Mouse (Mus musculus) liver, embryonic 15.5 days (tissue): ENCODE data around the gene Stmn1. TPM values are rescaled to one million over a fixed set of nuclear protein-coding genes. Genes with fewer than 3 reads are reported as not detected.
A peak's percentile ranks its signal among the peaks of the same experiment; 100 is the strongest.
"Not testable (repeated sequence)": the region's sequence is repeated elsewhere in the genome, so short reads cannot be mapped to it uniquely, and the experiment has no call there.

Experiments
- ATAC-seq: fragments of 200-750 bp; cut with Nextera tagmentation; 2 replicates; pipeline ENCODE4 v1.8.0; 2017; ENCODE audit warnings: moderate number of reproducible peaks, mild to moderate bottlenecking, moderate library complexity; ENCODE audit not compliant: insufficient read depth
- H3K27ac ChIP-seq: fragments of 300-500 bp; sonication (generic); replicated peaks from 2 replicates; pipeline ENCODE4 v1.5.1; 2015; ENCODE audit warnings: mild to moderate bottlenecking, inconsistent platforms
- H3K27me3 ChIP-seq: fragments of 300-500 bp; sonication (generic); 2 replicates; pipeline ENCODE4 v1.6.1; 2015; ENCODE audit warnings: mild to moderate bottlenecking, inconsistent platforms
- H3K36me3 ChIP-seq: fragments of 300-500 bp; sonication (generic); replicated peaks from 2 replicates; pipeline ENCODE4 v1.6.1; 2015; ENCODE audit warnings: moderate library complexity, mild to moderate bottlenecking, inconsistent platforms
- H3K4me1 ChIP-seq: fragments of 300-500 bp; sonication (generic); replicated peaks from 2 replicates; pipeline ENCODE4 v1.6.1; 2015; ENCODE audit warnings: inconsistent platforms
- H3K4me2 ChIP-seq: fragments of 300-500 bp; sonication (generic); 2 replicates; pipeline ENCODE4 v1.6.1; 2015; ENCODE audit warnings: moderate library complexity, mild to moderate bottlenecking, inconsistent platforms
- H3K4me3 ChIP-seq: fragments of 300-500 bp; sonication (generic); replicated peaks from 2 replicates; pipeline ENCODE4 v1.5.1; 2015; ENCODE audit warnings: mild to moderate bottlenecking, inconsistent platforms
- H3K9ac ChIP-seq: fragments of 300-500 bp; sonication (generic); 2 replicates; pipeline ENCODE4 v1.6.1; 2015; ENCODE audit warnings: moderate library complexity, mild to moderate bottlenecking, inconsistent platforms
- H3K9me3 ChIP-seq: fragments of 300-500 bp; sonication (generic); replicated peaks from 2 replicates; pipeline ENCODE4 v1.6.1; 2016; ENCODE audit warnings: inconsistent platforms
- WGBS: fragments of 180-500 bp; shearing (Covaris S2); methylation state at CpG from one replicate; pipeline ENCODE4 v1.1.7; 2015; ENCODE audit warnings: mixed read lengths; ENCODE audit not compliant: insufficient replicate concordance; 5-methylcytosine and 5-hydroxymethylcytosine counted together
- polyA plus RNA-seq: library from polyadenylated mRNA; unstranded; fragments of >200 nt; fragmentation: Nextera tagmentation; extraction: Ambion mirVana; gene quantifications from 2 replicates; pipeline ENCODE4 v1.2.1, GENCODE M21; 2015

Gene Stmn1
- polyA plus RNA-seq, 1 experiment from 2014 or later = 432 TPM

- 54% methylated on average over 6 of the region's 6 CpGs for WGBS
- H3K4me1 ChIP-seq = peaks cover 67% of the 10 kb centered on the region
- not testable (repeated sequence) for H3K9me3 ChIP-seq
Measured at GRCm38 (mm10) chr4:134498983-134499382, 30.9 kb downstream of the Stmn1 start.

DNA sequence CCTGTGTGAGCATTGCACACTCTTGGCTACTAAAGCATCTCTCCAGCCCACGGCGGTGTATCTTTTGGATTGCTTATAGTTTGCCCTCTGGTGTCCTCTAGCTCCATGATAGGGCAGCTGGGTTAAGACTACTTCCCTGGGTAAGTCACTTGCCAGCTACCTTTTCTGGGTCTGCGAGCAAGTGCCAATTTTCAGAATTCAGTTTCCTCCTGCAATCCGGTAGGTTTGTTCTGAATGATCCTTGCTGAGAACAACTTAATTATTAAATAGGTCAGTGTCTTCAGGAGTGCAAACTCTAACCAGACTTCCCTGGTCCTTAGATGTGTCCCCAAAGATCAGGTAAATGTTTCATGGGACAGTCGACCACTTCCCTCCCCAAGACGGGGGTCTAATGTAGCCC, 33.0 kb downstream of the Stmn1 start:
- no peak overlapping the region for H3K9ac ChIP-seq
- peaks cover 67% of the 10 kb centered on the region for H3K4me1 ChIP-seq
- no peak overlapping the region for H3K4me3 ChIP-seq
- no peaks in the 10 kb centered on the region for H3K36me3 ChIP-seq
- no peaks in the 10 kb centered on the region for H3K9me3 ChIP-seq
- no peak for ATAC-seq
- no peak overlapping the region for H3K27ac ChIP-seq
- no peak overlapping the region for H3K4me2 ChIP-seq
- 77% methylated on average over 6 of the region's 6 CpGs for WGBS
- H3K27me3 ChIP-seq = no peaks in the 10 kb centered on the region; the same call in 1 of the 2 replicates

More at GRCm38 (mm10) chr4:134498983-134499382, 30.9 kb downstream of the Stmn1 start:
- not testable (repeated sequence) for ATAC-seq, H3K36me3 ChIP-seq, H3K4me3 ChIP-seq, H3K4me2 ChIP-seq, H3K9ac ChIP-seq, H3K27ac ChIP-seq, H3K27me3 ChIP-seq

DNA sequence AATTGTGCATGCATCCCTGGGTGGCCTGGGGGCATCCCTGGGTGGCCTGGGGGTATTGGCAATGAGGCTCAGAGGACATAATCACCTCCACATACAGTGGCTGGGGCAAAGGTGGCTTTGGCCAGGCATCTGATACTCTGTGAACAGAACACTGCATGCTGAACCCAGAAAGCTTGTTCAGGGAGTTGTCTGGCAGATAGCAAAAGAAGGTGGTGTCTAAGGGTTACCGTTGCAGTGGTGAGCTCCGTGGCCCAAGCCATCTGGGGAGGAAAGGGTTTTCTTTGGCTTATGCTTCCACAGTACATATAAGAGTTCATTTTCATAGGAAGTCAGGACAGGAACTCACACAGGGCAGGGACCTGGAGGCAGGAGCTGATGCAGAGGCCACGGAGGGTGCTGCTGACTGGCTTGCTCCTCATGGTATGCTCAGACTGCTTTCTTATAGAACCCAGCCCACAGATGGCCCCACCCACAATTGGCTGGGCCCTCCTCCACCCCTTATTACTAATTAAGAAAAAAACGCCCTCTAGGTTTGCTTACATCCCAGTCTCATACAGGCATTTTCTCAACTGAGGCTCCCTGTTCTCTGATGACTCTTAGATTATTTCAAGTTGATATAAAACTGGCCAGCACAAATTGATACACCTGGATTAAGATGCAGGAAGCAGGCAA, 35.7 kb downstream of the Stmn1 start:
- Histone ChIP-seq H3K36me3 (peaks cover 3% of the 10 kb centered on the region; the same call in 1 of the 2 replicates), H3K27ac (peak overlapping the region; percentile 67), H3K9me3 (no peaks in the 10 kb centered on the region), H3K27me3 (no peaks in the 10 kb centered on the region), H3K4me2 (peak overlapping the region; percentile 59), H3K4me3 (peak overlapping the region; percentile 30), H3K4me1 (peaks cover 68% of the 10 kb centered on the region), H3K9ac (peak overlapping the region; percentile 31; the same call in 1 of the 2 replicates)
- ATAC-seq = peak; percentile 60
- 29% methylated on average over 4 of the region's 4 CpGs for WGBS

GRCm38 (mm10) chr4:134505303-134505789, 37.2 kb downstream of the Stmn1 start:
- H3K4me1 ChIP-seq = peaks cover 75% of the 10 kb centered on the region
- H3K9ac ChIP-seq = peak overlapping the region; percentile 20; the same call in 1 of the 2 replicates
- no peaks in the 10 kb centered on the region for H3K27me3 ChIP-seq
- ATAC-seq = no peak
- peaks cover 3% of the 10 kb centered on the region; the same call in 1 of the 2 replicates for H3K36me3 ChIP-seq
- H3K4me2 ChIP-seq = peak overlapping the region; percentile 23; the same call in 1 of the 2 replicates
- peak overlapping the region; percentile 84 for H3K27ac ChIP-seq
- H3K4me3 ChIP-seq = no peak overlapping the region
- no peaks in the 10 kb centered on the region for H3K9me3 ChIP-seq
- 58% methylated on average over 4 of the region's 4 CpGs for WGBS

GRCm38 (mm10) chr4:134505966-134506594, 38.0 kb downstream of the Stmn1 start:
- peak overlapping the region; percentile 43 for H3K4me2 ChIP-seq
- H3K9me3 ChIP-seq = no peaks in the 10 kb centered on the region
- peaks cover 3% of the 10 kb centered on the region; the same call in 1 of the 2 replicates for H3K36me3 ChIP-seq
- H3K4me1 ChIP-seq = peaks cover 82% of the 10 kb centered on the region
- H3K27ac ChIP-seq = peak overlapping the region; percentile 84
- no peak overlapping the region for H3K4me3 ChIP-seq
- 16% methylated on average over 4 of the region's 4 CpGs for WGBS
- no peak overlapping the region for H3K9ac ChIP-seq
- ATAC-seq = peak; percentile 79
- no peaks in the 10 kb centered on the region for H3K27me3 ChIP-seq

- no peak overlapping the region for H3K4me2 ChIP-seq
Measured at GRCm38 (mm10) chr4:134506713-134507112, 38.6 kb downstream of the Stmn1 start.

DNA sequence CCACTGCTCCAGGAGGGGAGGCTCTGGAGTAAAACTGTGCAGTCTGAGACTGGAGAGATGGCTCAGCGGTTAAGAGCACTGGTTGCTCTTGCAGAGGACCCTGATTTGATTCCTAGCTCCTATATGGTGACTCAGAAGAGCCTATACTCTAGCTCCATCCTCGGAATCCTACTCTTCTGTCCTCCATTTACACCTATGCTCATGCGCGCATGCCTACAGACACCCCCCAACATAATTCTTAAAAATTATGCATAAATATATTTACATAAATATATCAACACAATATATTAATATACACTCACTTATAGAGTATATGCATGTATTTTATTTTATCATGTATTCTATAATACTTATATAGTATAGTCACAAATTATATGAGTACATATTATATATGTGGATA, 42.3 kb downstream of the Stmn1 start:
- Histone ChIP-seq H3K36me3 (peaks cover 10% of the 10 kb centered on the region), H3K9me3 (no peaks in the 10 kb centered on the region), H3K4me1 (peaks cover 84% of the 10 kb centered on the region), H3K27ac (peak overlapping the region; percentile 91), H3K9ac (no peak overlapping the region), H3K4me2 (peak overlapping the region; percentile 92), H3K4me3 (peak overlapping the region; percentile 71; the same call in 1 of the 2 replicates), H3K27me3 (no peaks in the 10 kb centered on the region)
- no peak for ATAC-seq
- 79% methylated on average over 4 of the region's 4 CpGs for WGBS

More at GRCm38 (mm10) chr4:134506713-134507112, 38.6 kb downstream of the Stmn1 start:
- Histone ChIP-seq H3K4me3 (no peak overlapping the region), H3K9me3 (no peaks in the 10 kb centered on the region), H3K4me1 (peaks cover 81% of the 10 kb centered on the region), H3K36me3 (peaks cover 3% of the 10 kb centered on the region; the same call in 1 of the 2 replicates), H3K9ac (no peak overlapping the region), H3K27me3 (no peaks in the 10 kb centered on the region), H3K27ac (peak overlapping the region; percentile 84)
- 89% methylated on average over 19 of the region's 19 CpGs for WGBS
- no peak for ATAC-seq

DNA sequence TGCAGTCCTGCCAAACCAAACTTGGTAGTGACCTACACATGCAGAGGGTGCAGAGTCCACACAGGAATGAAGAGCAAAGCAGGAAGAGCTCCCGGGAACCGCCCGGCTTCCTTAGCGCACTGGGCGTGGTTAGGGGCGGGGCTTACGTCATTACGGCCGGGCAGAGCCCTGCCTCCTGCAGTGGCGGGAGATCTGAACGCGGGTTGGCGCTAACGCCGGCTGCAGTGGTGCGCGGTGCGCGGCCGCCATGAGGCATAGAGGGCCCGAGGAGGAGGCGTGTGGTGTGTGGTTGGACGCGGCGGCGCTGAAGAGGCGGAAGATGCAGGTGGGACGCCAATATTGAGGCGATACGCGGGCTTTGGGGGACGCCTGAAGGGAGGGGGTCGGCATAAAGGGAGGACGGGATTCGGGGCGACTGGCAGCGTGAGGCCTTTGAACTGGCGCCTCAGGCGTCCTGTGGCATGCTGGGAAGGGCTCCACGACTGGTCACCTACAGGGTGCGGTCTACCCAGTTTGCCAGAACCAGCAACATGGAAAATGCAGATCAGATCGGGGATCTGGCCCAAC, 42.8 kb downstream of the Stmn1 start, which contains the start of gene Aunip:
Gene Aunip, plus strand, starts transcription at position 155 of the 567 bp plus-strand sequence.
- peaks cover 11% of the 10 kb centered on the region for H3K36me3 ChIP-seq
- H3K4me1 ChIP-seq = peaks cover 84% of the 10 kb centered on the region
- H3K9ac ChIP-seq = peak within 1 kb of the TSS; percentile 79
- peak within 1 kb of the TSS; percentile 91 for H3K27ac ChIP-seq
- under 1% methylated on average over 42 of the region's 42 CpGs for WGBS
- H3K4me2 ChIP-seq = peak within 1 kb of the TSS; percentile 92
- H3K27me3 ChIP-seq = no peaks in the 10 kb centered on the region
- ATAC-seq = peak; percentile 83
- peak within 1 kb of the TSS; percentile 71 for H3K4me3 ChIP-seq
- no peaks in the 10 kb centered on the region for H3K9me3 ChIP-seq

DNA sequence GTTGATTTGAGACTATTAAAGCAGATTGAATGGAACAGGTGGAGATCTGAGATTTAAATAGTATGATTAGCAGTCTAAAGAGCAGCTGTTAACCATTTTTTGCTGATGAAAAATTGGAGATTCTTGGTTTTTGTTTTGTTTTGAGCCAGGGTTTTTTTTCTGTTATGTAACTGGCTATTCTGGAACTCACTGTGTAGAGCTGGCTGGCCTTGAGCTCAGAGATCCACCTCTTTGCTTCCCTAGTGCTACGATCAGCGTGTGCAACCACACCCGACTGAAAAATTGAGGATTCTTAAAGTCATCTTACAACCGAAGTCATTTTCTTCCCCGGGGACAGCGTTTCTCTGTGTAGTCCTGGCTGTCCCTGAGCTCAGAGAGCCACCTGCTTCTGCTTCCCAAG, 43.6 kb downstream of the Stmn1 start:
- peaks cover 15% of the 10 kb centered on the region for H3K36me3 ChIP-seq
- H3K9ac ChIP-seq = peak overlapping the region; percentile 79
- no peaks in the 10 kb centered on the region for H3K27me3 ChIP-seq
- peak overlapping the region; percentile 92 for H3K4me2 ChIP-seq
- peak overlapping the region; percentile 71 for H3K4me3 ChIP-seq
- no peaks in the 10 kb centered on the region for H3K9me3 ChIP-seq
- peaks cover 84% of the 10 kb centered on the region for H3K4me1 ChIP-seq
- peak overlapping the region; percentile 91 for H3K27ac ChIP-seq
- no peak for ATAC-seq
- 18% methylated on average over 6 of the region's 6 CpGs for WGBS

GRCm38 (mm10) chr4:134512798-134513197, 44.7 kb downstream of the Stmn1 start:
- Histone ChIP-seq H3K9me3 (no peaks in the 10 kb centered on the region), H3K9ac (0 out of 2 replicates have a peak overlapping the region, but pooled peaks have one; percentile 2), H3K36me3 (peaks cover 21% of the 10 kb centered on the region), H3K4me3 (peak overlapping the region; percentile 71), H3K27me3 (no peaks in the 10 kb centered on the region), H3K4me1 (peaks cover 84% of the 10 kb centered on the region), H3K27ac (peak overlapping the region; percentile 79), H3K4me2 (peak overlapping the region; percentile 92)
- ATAC-seq = peak; percentile 45
- WGBS = 2% methylated on average over 15 of the region's 15 CpGs
